Mouse (Mus musculus): ENCODE measurements around the gene Gstp2. TPM values are rescaled to one million over a fixed set of nuclear protein-coding genes. Genes with fewer than 3 reads are reported as not detected.
"Not testable (repeated sequence)": the region's sequence is repeated elsewhere in the genome, so short reads cannot be mapped to it uniquely, and the experiment has no call there.

Gene Gstp2
- polyA plus RNA-seq, 1 experiment from 2014 or later = 2.9 TPM

DNA sequence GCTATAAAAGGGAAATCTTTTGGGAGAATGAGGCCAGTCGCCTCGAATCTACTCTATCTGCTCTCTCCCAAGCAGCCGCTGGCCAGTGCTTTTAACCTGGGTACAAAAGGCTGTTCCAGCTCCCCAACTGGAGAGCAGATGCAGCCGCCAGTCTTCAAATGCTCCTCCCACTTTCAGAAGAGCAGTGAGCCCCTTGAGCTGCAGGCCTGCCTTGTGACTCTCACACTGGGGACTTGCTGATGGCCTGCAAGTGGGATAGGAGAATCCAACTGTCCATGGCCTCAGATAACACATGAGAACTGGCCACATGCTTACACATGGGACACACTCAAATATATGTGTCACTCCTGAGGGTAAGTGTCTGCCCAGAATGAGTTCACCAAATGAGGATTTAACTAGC is 10.9 kb upstream of the Gstp2 start:
- no peak for DNase-seq (ENCODE audit: low spot score)
- H3K36me3 ChIP-seq (ENCODE audit: control insufficient read depth, insufficient read depth, low read length) = no peaks in the 10 kb centered on the region
- H3K27me3 ChIP-seq (ENCODE audit: control insufficient read depth, insufficient read depth, low read length) = no peaks in the 10 kb centered on the region
- 53% methylated on average over 4 of the region's 4 CpGs for WGBS
- no peak overlapping the region for H3K4me3 ChIP-seq (ENCODE audit: low read depth, low read length)
- no peak overlapping the region for H3K4me2 ChIP-seq (replicated peaks; ENCODE audit: low read depth, low read length)
- no peaks in the 10 kb centered on the region for H3K4me1 ChIP-seq (replicated peaks; ENCODE audit: control insufficient read depth, insufficient read depth, low read length)
- no peak for ATAC-seq (ENCODE audit: low FRiP score)
- H3K27ac ChIP-seq (ENCODE audit: low read depth, low read length) = no peak overlapping the region
- H3K9me3 ChIP-seq (ENCODE audit: control insufficient read depth, low read length) = no peaks in the 10 kb centered on the region
- H3K9ac ChIP-seq (ENCODE audit: low read depth, low read length) = no peak overlapping the region

DNA sequence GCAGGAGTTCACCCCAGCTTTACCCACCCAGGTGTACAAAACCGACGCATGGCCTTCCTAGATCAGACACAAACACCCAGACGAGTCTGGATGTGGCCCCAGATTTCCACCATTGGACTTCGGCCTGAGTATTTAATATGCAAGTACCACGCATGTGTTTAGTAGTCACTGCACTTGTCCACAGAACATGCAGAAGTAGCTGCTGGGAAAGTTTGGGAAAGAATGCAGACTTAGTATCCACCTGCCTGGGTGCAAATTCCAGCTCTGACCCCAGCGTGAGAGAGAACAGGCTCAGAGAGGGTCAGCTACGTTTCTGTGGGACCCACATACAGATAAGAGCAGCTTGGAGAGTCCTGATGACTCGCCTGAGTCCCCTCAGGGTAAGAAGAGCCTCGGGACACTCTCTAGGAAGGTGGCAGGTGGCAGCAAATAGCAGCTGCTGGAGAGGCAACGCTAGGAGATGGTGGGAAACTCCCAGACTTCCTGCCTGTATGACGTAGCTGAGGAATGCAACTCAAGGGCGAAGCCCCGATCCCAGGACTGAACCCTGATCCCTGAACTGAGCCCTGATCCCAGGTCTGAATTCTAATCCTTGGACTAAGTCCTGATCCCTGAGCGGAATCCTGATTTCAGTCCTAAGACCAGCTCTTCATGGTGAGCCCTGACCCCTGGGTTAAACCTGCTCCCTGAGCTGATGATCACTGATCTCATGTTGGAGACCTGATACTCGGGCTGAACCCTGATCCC is 10.3 kb upstream of the Gstp2 start:
- no peak overlapping the region for H3K9ac ChIP-seq (ENCODE audit: low read depth, low read length)
- no peaks in the 10 kb centered on the region for H3K4me1 ChIP-seq (replicated peaks; ENCODE audit: control insufficient read depth, insufficient read depth, low read length)
- no peak overlapping the region for H3K4me3 ChIP-seq (ENCODE audit: low read depth, low read length)
- DNase-seq (ENCODE audit: low spot score) = no peak
- H3K27ac ChIP-seq (ENCODE audit: low read depth, low read length) = no peak overlapping the region
- no peak overlapping the region for H3K4me2 ChIP-seq (replicated peaks; ENCODE audit: low read depth, low read length)
- ATAC-seq (ENCODE audit: low FRiP score) = no peak
- 64% methylated on average over 15 of the region's 15 CpGs for WGBS
- H3K36me3 ChIP-seq (ENCODE audit: control insufficient read depth, insufficient read depth, low read length) = no peaks in the 10 kb centered on the region
- H3K9me3 ChIP-seq (ENCODE audit: control insufficient read depth, low read length) = no peaks in the 10 kb centered on the region
- no peaks in the 10 kb centered on the region for H3K27me3 ChIP-seq (ENCODE audit: control insufficient read depth, insufficient read depth, low read length)

- 77% methylated on average over 8 of the region's 8 CpGs for WGBS
- no peaks in the 10 kb centered on the region for H3K4me1 ChIP-seq (replicated peaks; ENCODE audit: control insufficient read depth, insufficient read depth, low read length)
- ATAC-seq (ENCODE audit: low FRiP score) (no peak), DNase-seq (ENCODE audit: low spot score) (no peak)
- H3K27me3 ChIP-seq (ENCODE audit: control insufficient read depth, insufficient read depth, low read length) = no peaks in the 10 kb centered on the region
- H3K9ac ChIP-seq (ENCODE audit: low read depth, low read length) = no peak overlapping the region
- H3K27ac ChIP-seq (ENCODE audit: low read depth, low read length) = no peak overlapping the region
- no peak overlapping the region for H3K4me2 ChIP-seq (replicated peaks; ENCODE audit: low read depth, low read length)
- H3K9me3 ChIP-seq (ENCODE audit: control insufficient read depth, low read length) = no peaks in the 10 kb centered on the region
- no peak overlapping the region for H3K4me3 ChIP-seq (ENCODE audit: low read depth, low read length)
- H3K36me3 ChIP-seq (ENCODE audit: control insufficient read depth, insufficient read depth, low read length) = no peaks in the 10 kb centered on the region
Measured at GRCm38 (mm10) chr19:4055216-4055946, 9.6 kb upstream of the Gstp2 start.

DNA sequence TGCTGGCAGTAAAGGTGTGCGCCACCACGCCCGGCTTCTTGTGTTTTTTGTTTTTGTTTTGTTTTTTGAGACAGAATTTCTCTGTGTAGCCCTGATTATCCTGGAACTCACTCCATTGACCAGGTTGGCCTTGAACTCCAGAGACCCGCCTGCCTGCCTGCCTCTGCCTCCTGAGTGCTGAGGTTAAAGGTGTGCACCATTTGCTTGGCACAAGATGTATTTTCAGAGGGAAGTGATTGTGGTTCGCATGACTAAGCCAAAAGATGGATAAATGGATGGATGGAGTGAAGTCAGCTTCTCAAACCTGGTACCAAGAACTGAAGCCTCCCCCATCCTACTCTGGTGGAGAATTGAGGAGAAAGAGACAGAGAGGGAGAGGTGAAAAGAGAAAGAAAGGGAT is 8.8 kb upstream of the Gstp2 start:
- Histone ChIP-seq H3K36me3 (ENCODE audit: control insufficient read depth, insufficient read depth, low read length) (no peaks in the 10 kb centered on the region), H3K27me3 (ENCODE audit: control insufficient read depth, insufficient read depth, low read length) (no peaks in the 10 kb centered on the region), H3K9ac (ENCODE audit: low read depth, low read length) (no peak overlapping the region), H3K4me1 (replicated peaks; ENCODE audit: control insufficient read depth, insufficient read depth, low read length) (no peaks in the 10 kb centered on the region), H3K9me3 (ENCODE audit: control insufficient read depth, low read length) (no peaks in the 10 kb centered on the region), H3K4me3 (ENCODE audit: low read depth, low read length) (no peak overlapping the region), H3K4me2 (replicated peaks; ENCODE audit: low read depth, low read length) (no peak overlapping the region), H3K27ac (ENCODE audit: low read depth, low read length) (no peak overlapping the region)
- ATAC-seq (ENCODE audit: low FRiP score) (no peak), DNase-seq (ENCODE audit: low spot score) (no peak)
- WGBS = 90% methylated on average over 5 of the region's 5 CpGs

DNA sequence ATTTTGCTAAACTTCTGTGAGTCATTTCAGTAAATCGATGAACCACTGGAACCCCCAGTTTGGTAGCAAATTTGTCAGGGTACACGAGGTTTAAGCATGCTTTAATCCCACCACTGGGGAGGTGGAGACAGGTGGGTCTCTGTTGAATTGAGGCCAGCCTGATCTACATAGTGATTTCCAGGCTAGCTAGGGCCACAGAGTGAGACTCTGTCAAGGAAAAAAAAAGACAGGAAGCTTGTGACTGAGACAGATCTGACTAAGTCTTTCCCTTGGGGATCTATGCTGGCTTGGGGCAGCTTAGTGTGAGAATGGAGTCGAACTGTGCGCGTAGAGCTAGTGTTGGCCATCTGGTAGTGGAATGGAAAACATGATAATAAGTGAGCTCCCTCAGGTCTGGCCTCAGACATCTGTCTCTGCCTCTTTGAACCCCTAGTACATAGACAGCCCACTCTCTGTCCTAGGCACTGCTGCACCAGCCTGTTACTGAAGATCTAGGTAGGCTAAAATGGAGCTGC is 6.8 kb upstream of the Gstp2 start:
- WGBS = 75% methylated on average over 5 of the region's 5 CpGs
- ATAC-seq (ENCODE audit: low FRiP score) = no peak
- H3K36me3 ChIP-seq (ENCODE audit: control insufficient read depth, insufficient read depth, low read length) = no peaks in the 10 kb centered on the region

DNA sequence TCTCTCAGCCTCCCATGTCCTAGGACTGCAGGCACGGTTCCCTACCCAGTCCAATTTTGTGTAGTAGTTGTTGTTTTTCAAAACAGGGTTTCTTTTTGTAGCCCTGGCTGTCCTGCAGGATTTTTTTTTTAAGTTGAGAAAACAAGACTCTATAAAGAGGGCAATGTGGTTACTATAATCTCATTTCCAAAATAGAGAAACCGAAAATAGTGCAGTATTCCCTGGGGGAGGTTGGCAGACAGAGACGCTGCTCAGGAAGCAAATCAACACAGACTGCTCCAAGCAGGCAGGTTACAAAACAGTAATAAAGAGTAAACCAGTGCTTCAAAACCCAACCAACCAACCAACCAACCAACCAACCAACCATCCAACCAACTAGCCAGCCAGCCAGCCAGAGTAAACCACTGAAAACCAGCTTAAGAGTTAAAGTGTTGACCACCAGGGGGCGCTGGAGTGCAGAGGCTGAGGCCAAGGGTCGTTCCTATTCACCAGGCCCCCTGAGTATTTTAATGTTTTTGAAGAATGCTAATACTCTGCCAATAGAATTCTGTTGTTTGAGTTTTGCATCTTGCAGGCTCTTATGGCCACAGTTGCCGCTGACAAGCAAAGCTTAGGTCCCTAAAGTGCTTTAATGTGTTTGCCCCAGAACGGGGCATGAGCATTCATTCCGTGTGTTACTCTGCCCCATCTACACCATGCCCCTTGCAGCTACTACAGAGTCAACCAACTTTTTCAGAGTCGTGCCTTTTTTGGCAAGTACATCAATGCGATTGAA is 6.1 kb upstream of the Gstp2 start:
- ATAC-seq (ENCODE audit: low FRiP score) (no peak), DNase-seq (ENCODE audit: low spot score) (peak; percentile 81)
- Histone ChIP-seq H3K36me3 (ENCODE audit: control insufficient read depth, insufficient read depth, low read length) (no peaks in the 10 kb centered on the region), H3K9me3 (ENCODE audit: control insufficient read depth, low read length) (no peaks in the 10 kb centered on the region), H3K4me3 (ENCODE audit: low read depth, low read length) (no peak overlapping the region), H3K27me3 (ENCODE audit: control insufficient read depth, insufficient read depth, low read length) (no peaks in the 10 kb centered on the region), H3K4me1 (replicated peaks; ENCODE audit: control insufficient read depth, insufficient read depth, low read length) (no peaks in the 10 kb centered on the region), H3K9ac (ENCODE audit: low read depth, low read length) (no peak overlapping the region), H3K4me2 (replicated peaks; ENCODE audit: low read depth, low read length) (no peak overlapping the region), H3K27ac (ENCODE audit: low read depth, low read length) (no peak overlapping the region)
- WGBS = 54% methylated on average over 10 of the region's 10 CpGs

More for the DNA sequence above, 6.8 kb upstream of the Gstp2 start:
- Histone ChIP-seq H3K9ac (ENCODE audit: low read depth, low read length) (no peak overlapping the region), H3K4me1 (replicated peaks; ENCODE audit: control insufficient read depth, insufficient read depth, low read length) (no peaks in the 10 kb centered on the region), H3K27me3 (ENCODE audit: control insufficient read depth, insufficient read depth, low read length) (no peaks in the 10 kb centered on the region), H3K9me3 (ENCODE audit: control insufficient read depth, low read length) (no peaks in the 10 kb centered on the region), H3K27ac (ENCODE audit: low read depth, low read length) (no peak overlapping the region), H3K4me2 (replicated peaks; ENCODE audit: low read depth, low read length) (no peak overlapping the region), H3K4me3 (ENCODE audit: low read depth, low read length) (no peak overlapping the region)
- no peak for DNase-seq (ENCODE audit: low spot score)

- Histone ChIP-seq H3K27me3 (ENCODE audit: control insufficient read depth, insufficient read depth, low read length) (no peaks in the 10 kb centered on the region), H3K4me3 (ENCODE audit: low read depth, low read length) (no peak overlapping the region), H3K9me3 (ENCODE audit: control insufficient read depth, low read length) (no peaks in the 10 kb centered on the region), H3K4me2 (replicated peaks; ENCODE audit: low read depth, low read length) (no peak overlapping the region), H3K27ac (ENCODE audit: low read depth, low read length) (no peak overlapping the region), H3K4me1 (replicated peaks; ENCODE audit: control insufficient read depth, insufficient read depth, low read length) (no peaks in the 10 kb centered on the region), H3K36me3 (ENCODE audit: control insufficient read depth, insufficient read depth, low read length) (no peaks in the 10 kb centered on the region), H3K9ac (ENCODE audit: low read depth, low read length) (no peak overlapping the region)
- WGBS = 95% methylated on average over 5 of the region's 5 CpGs
- no peak for ATAC-seq (ENCODE audit: low FRiP score)
- DNase-seq (ENCODE audit: low spot score) = no peak
Measured at GRCm38 (mm10) chr19:4051016-4051415, 5.2 kb upstream of the Gstp2 start.

DNA sequence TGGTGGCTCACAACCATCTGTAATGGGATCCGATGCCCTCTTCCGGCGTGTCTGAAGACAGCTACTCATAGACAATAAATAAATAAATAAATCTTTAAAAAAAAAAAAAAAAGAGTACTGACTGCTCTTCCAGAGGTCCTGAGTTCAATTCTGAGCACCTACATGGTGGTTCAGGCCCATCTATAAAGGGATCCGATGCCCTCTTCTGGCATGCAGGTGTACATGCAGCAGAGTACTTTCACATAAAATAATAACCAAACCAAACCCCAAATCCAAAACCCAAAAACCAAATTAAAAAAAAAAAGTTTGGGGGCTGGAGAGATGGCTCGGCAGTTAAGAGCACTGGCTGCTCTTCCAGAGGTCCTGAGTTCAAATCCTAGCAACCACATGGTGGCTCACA is 3.2 kb upstream of the Gstp2 start:
- H3K36me3 ChIP-seq (ENCODE audit: control insufficient read depth, insufficient read depth, low read length); H3K4me2 ChIP-seq (replicated peaks; ENCODE audit: low read depth, low read length); H3K27me3 ChIP-seq (ENCODE audit: control insufficient read depth, insufficient read depth, low read length); DNase-seq (ENCODE audit: low spot score); H3K4me3 ChIP-seq (ENCODE audit: low read depth, low read length); H3K27ac ChIP-seq (ENCODE audit: low read depth, low read length); ATAC-seq (ENCODE audit: low FRiP score); H3K9ac ChIP-seq (ENCODE audit: low read depth, low read length); H3K4me1 ChIP-seq (replicated peaks; ENCODE audit: control insufficient read depth, insufficient read depth, low read length); H3K9me3 ChIP-seq (ENCODE audit: control insufficient read depth, low read length): not testable (repeated sequence)
- 81% methylated on average over 5 of the region's 5 CpGs for WGBS
